Mouse (Mus musculus) right cerebral cortex, postnatal 10 days (tissue): ENCODE results near the gene Spp1.

Source experiments
- DNase-seq, 2 experiments: peaks; one replicate each; pipeline ENCODE4 v3.0.0; 2021; ENCODE audit warnings: low spot score in 2 of 2

The Spp1 gene

GRCm38 (mm10) chr5:104434835-104435301 lies at the start of gene Spp1:
Gene Spp1, plus strand, starts transcription at chr5:104435118.
- DNase-seq, result no peak

- no peak for DNase-seq
Observed at GRCm38 (mm10) chr5:104385521-104385920, 49.4 kb upstream of the Spp1 start.

GRCm38 (mm10) chr5:104386908-104387307 lies 48.0 kb upstream of the Spp1 start:
- DNase-seq, result no peak

- DNase-seq, result no peak
Observed at GRCm38 (mm10) chr5:104390962-104391361, 44.0 kb upstream of the Spp1 start.

GRCm38 (mm10) chr5:104392784-104393183 lies 42.1 kb upstream of the Spp1 start:
- no peak for DNase-seq

- no peak for DNase-seq
Observed at GRCm38 (mm10) chr5:104396286-104396685, 38.6 kb upstream of the Spp1 start.

- no peak for DNase-seq
Observed at GRCm38 (mm10) chr5:104398001-104398400, 36.9 kb upstream of the Spp1 start.

GRCm38 (mm10) chr5:104399291-104399950 lies 35.5 kb upstream of the Spp1 start:
- DNase-seq, result no peak

- DNase-seq, result no peak
Observed at GRCm38 (mm10) chr5:104399970-104400369, 34.9 kb upstream of the Spp1 start.

GRCm38 (mm10) chr5:104402651-104403050 lies 32.3 kb upstream of the Spp1 start:
- DNase-seq, result no peak

GRCm38 (mm10) chr5:104403351-104403750 lies 31.6 kb upstream of the Spp1 start:
- no peak for DNase-seq

GRCm38 (mm10) chr5:104404551-104404950 lies 30.4 kb upstream of the Spp1 start:
- no peak for DNase-seq

GRCm38 (mm10) chr5:104405051-104405450 lies 29.9 kb upstream of the Spp1 start:
- no peak for DNase-seq

- DNase-seq, result peak in 1 of 2 experiments; percentile 29
Observed at GRCm38 (mm10) chr5:104406756-104407155, 28.2 kb upstream of the Spp1 start.

GRCm38 (mm10) chr5:104407541-104408231 lies 27.2 kb upstream of the Spp1 start:
- no peak for DNase-seq

GRCm38 (mm10) chr5:104408549-104408948 lies 26.4 kb upstream of the Spp1 start:
- no peak for DNase-seq

GRCm38 (mm10) chr5:104415999-104416398 lies 18.9 kb upstream of the Spp1 start:
- no peak for DNase-seq

GRCm38 (mm10) chr5:104417028-104417427 lies 17.9 kb upstream of the Spp1 start:
- no peak for DNase-seq

GRCm38 (mm10) chr5:104417721-104418120 lies 17.2 kb upstream of the Spp1 start:
- no peak for DNase-seq

GRCm38 (mm10) chr5:104422039-104422438 lies 12.9 kb upstream of the Spp1 start:
- no peak for DNase-seq

GRCm38 (mm10) chr5:104423861-104424260 lies 11.1 kb upstream of the Spp1 start:
- DNase-seq, result no peak

GRCm38 (mm10) chr5:104425949-104426348 lies 9.0 kb upstream of the Spp1 start:
- DNase-seq, result no peak

- peak; percentile 27 to 37 for DNase-seq
Observed at GRCm38 (mm10) chr5:104432886-104433285, 2.0 kb upstream of the Spp1 start.
